Mouse (Mus musculus): ENCODE measurements at regions not wholly inside any gene's neighbourhood (a gene's known extent, or its start where the extent isn't known, plus 50 kb on each side); places are given as distances from the start of the nearest gene placed in this dataset.

GRCm38 (mm10) chr16:93486646-93487550 lies 117.0 kb downstream of the Setd4 start:
- no peaks in the 10 kb centered on the region for H3K36me3 ChIP-seq
- 54% methylated on average over 26 of the region's 26 CpGs for WGBS
- H3K4me1 ChIP-seq: peaks cover 11% of the 10 kb centered on the region; the same call in 1 of the 2 replicates
- H3K4me2 ChIP-seq (replicated peaks): peak overlapping the region; percentile 41
- H3K27ac ChIP-seq: no peak overlapping the region
- no peaks in the 10 kb centered on the region for H3K27me3 ChIP-seq
- 0 out of 2 replicates have a peak, but pooled peaks cover 9% of the 10 kb centered on the region for H3K9me3 ChIP-seq
- no peak for ATAC-seq (ENCODE audit: low FRiP score, low read depth)
- H3K4me3 ChIP-seq: no peak overlapping the region
- 0 out of 2 replicates have a peak overlapping the region, but pooled peaks have one; percentile 43 for H3K9ac ChIP-seq

- H3K4me2 ChIP-seq (replicated peaks): no peak overlapping the region
- 0 out of 2 replicates have a peak, but pooled peaks cover 3% of the 10 kb centered on the region for H3K27me3 ChIP-seq
- H3K9me3 ChIP-seq: peaks cover 19% of the 10 kb centered on the region
- WGBS: 78% methylated on average over 6 of the region's 6 CpGs
- no peak overlapping the region for H3K4me3 ChIP-seq
- no peak for ATAC-seq (ENCODE audit: low FRiP score, low read depth)
- no peak overlapping the region for H3K27ac ChIP-seq
- peaks cover 7% of the 10 kb centered on the region for H3K4me1 ChIP-seq
- H3K36me3 ChIP-seq: no peaks in the 10 kb centered on the region
- no peak overlapping the region for H3K9ac ChIP-seq
Observed at GRCm38 (mm10) chr16:93469957-93470356, 133.9 kb downstream of the Setd4 start.

DNA sequence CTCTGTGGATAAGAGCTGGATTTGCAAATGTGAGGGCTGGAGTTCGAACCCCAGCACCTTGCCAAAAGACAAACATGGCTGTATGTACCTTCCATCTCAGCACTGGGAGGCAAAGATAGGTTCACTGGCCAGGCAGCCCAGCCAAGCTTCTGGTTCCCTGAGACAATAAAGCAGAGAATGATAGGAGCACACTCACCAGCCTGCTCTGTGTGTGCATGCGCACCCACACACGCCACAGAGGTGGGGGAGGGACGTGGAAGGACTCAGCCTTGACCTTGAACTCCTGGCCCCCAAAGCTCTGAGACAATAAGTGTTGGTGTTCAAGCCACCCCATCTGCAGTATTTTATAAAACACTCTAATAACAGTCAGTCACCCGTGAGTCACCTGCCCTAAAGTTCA lies 138.1 kb downstream of the Setd4 start:
- no peaks in the 10 kb centered on the region for H3K9me3 ChIP-seq
- no peak overlapping the region for H3K27ac ChIP-seq
- no peak for ATAC-seq (ENCODE audit: low FRiP score, low read depth)
- WGBS: 80% methylated on average over 5 of the region's 5 CpGs
- H3K9ac ChIP-seq: no peak overlapping the region
- no peaks in the 10 kb centered on the region for H3K36me3 ChIP-seq
- H3K4me2 ChIP-seq (replicated peaks): no peak overlapping the region
- H3K4me3 ChIP-seq: no peak overlapping the region
- 0 out of 2 replicates have a peak, but pooled peaks cover 13% of the 10 kb centered on the region for H3K27me3 ChIP-seq
- peaks cover 27% of the 10 kb centered on the region for H3K4me1 ChIP-seq

GRCm38 (mm10) chr16:93464898-93465297 lies 139.0 kb downstream of the Setd4 start:
- 0 out of 2 replicates have a peak, but pooled peaks cover 18% of the 10 kb centered on the region for H3K27me3 ChIP-seq
- H3K4me2 ChIP-seq (replicated peaks): no peak overlapping the region
- peaks cover 27% of the 10 kb centered on the region for H3K4me1 ChIP-seq
- no peaks in the 10 kb centered on the region for H3K36me3 ChIP-seq
- H3K9me3 ChIP-seq: no peaks in the 10 kb centered on the region
- WGBS: 7% methylated on average over 2 of the region's 2 CpGs
- H3K27ac ChIP-seq: no peak overlapping the region
- ATAC-seq (ENCODE audit: low FRiP score, low read depth): 0 out of 2 replicates have a peak, but pooled peaks have one; percentile 5
- H3K4me3 ChIP-seq: no peak overlapping the region
- H3K9ac ChIP-seq: no peak overlapping the region

DNA sequence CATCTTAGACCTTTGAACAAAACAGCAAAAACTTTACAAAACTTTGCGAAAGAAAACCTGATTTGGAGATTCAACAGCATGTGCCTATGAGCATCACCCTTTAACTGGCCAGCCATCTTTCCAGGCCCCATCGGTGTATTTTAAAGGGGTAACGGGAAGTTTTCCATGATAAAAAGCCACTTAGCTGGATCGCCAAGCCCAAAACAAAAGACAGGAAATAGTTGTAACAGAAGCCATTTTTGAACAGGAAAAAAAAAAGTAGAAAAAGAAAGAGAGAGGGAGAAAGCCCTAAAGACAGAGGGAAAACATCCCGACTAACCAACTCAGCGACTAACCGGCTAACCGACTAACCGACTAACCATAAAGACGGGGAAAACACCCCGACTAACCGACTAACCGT lies 140.5 kb downstream of the Setd4 start:
- WGBS: 77% methylated on average over 13 of the region's 13 CpGs

GRCm38 (mm10) chr16:93462286-93462610 lies 141.6 kb downstream of the Setd4 start:
- no peaks in the 10 kb centered on the region for H3K9me3 ChIP-seq
- 10% methylated on average over 8 of the region's 8 CpGs for WGBS
- H3K36me3 ChIP-seq: no peaks in the 10 kb centered on the region
- no peak for ATAC-seq (ENCODE audit: low FRiP score, low read depth)
- H3K27ac ChIP-seq: no peak overlapping the region
- H3K4me2 ChIP-seq (replicated peaks): no peak overlapping the region
- H3K9ac ChIP-seq: no peak overlapping the region
- H3K4me3 ChIP-seq: no peak overlapping the region
- H3K4me1 ChIP-seq: peaks cover 41% of the 10 kb centered on the region
- 0 out of 2 replicates have a peak, but pooled peaks cover 18% of the 10 kb centered on the region for H3K27me3 ChIP-seq

More for the DNA sequence above, 140.5 kb downstream of the Setd4 start:
- peaks cover 40% of the 10 kb centered on the region for H3K4me1 ChIP-seq
- no peak overlapping the region for H3K4me3 ChIP-seq
- ATAC-seq (ENCODE audit: low FRiP score, low read depth): no peak
- no peaks in the 10 kb centered on the region for H3K36me3 ChIP-seq
- H3K4me2 ChIP-seq (replicated peaks): no peak overlapping the region
- H3K27me3 ChIP-seq: 0 out of 2 replicates have a peak, but pooled peaks cover 18% of the 10 kb centered on the region
- H3K27ac ChIP-seq: no peak overlapping the region
- H3K9ac ChIP-seq: no peak overlapping the region
- H3K9me3 ChIP-seq: no peaks in the 10 kb centered on the region

GRCm38 (mm10) chr16:93461406-93462285 lies 142.2 kb downstream of the Setd4 start:
- 63% methylated on average over 27 of the region's 27 CpGs for WGBS
- Histone ChIP-seq H3K36me3 (no peaks in the 10 kb centered on the region), H3K9me3 (no peaks in the 10 kb centered on the region), H3K9ac (no peak overlapping the region), H3K27ac (no peak overlapping the region), H3K4me1 (peaks cover 46% of the 10 kb centered on the region), H3K4me3 (no peak overlapping the region), H3K4me2 (replicated peaks) (no peak overlapping the region), H3K27me3 (0 out of 2 replicates have a peak, but pooled peaks cover 14% of the 10 kb centered on the region)
- no peak for ATAC-seq (ENCODE audit: low FRiP score, low read depth)

GRCm38 (mm10) chr16:93459497-93460240 lies 144.2 kb downstream of the Setd4 start:
- Histone ChIP-seq H3K27me3 (0 out of 2 replicates have a peak, but pooled peaks cover 14% of the 10 kb centered on the region), H3K4me3 (no peak overlapping the region), H3K4me2 (replicated peaks) (no peak overlapping the region), H3K4me1 (peaks cover 41% of the 10 kb centered on the region), H3K27ac (0 out of 2 replicates have a peak overlapping the region, but pooled peaks have one; percentile 22), H3K36me3 (no peaks in the 10 kb centered on the region), H3K9ac (no peak overlapping the region; the same call in 1 of the 2 replicates), H3K9me3 (no peaks in the 10 kb centered on the region)
- peak; percentile 26; the same call in 1 of the 2 replicates for ATAC-seq (ENCODE audit: low FRiP score, low read depth)
- 55% methylated on average over 12 of the region's 12 CpGs for WGBS

- Histone ChIP-seq H3K9me3 (no peaks in the 10 kb centered on the region), H3K4me2 (replicated peaks) (0 out of 2 replicates have a peak overlapping the region, but pooled peaks have one; percentile 31), H3K27ac (peak overlapping the region; percentile 22; the same call in 1 of the 2 replicates), H3K4me3 (no peak overlapping the region), H3K36me3 (no peaks in the 10 kb centered on the region), H3K4me1 (peaks cover 40% of the 10 kb centered on the region), H3K9ac (no peak overlapping the region; the same call in 1 of the 2 replicates), H3K27me3 (0 out of 2 replicates have a peak, but pooled peaks cover 14% of the 10 kb centered on the region)
- WGBS: 46% methylated on average over 25 of the region's 25 CpGs
- peak; percentile 17; the same call in 1 of the 2 replicates for ATAC-seq (ENCODE audit: low FRiP score, low read depth)
Observed at GRCm38 (mm10) chr16:93458598-93459496, 145.0 kb downstream of the Setd4 start.

DNA sequence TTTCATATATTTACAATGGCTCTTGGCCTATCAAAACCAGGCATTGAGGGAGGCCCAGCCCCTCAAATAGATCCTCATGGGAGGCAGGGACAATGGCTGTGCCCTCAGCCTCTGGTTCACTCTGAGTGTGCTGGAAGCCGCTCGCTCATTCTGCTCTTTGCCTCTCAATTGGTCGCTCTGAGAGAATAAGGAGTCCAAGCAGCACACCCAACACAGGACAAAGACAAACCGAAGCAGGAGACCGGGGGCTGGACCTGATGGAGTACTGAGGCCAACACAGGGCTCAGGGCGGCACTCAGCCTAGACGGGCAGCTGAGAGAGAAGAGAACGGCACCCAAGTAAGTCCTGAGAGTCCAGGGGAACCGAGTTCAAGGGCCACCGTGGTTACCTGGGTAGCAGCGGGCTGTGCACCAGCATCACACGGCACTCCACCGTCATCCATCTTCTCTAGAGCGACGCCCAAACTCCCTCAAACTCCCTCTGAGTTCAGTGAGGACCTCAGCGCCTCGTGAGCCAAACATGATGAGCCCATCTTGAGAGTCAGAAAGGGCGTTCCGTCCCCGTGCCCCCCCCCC lies 145.8 kb downstream of the Setd4 start:
- Histone ChIP-seq H3K4me2 (replicated peaks) (no peak overlapping the region), H3K9ac (no peak overlapping the region), H3K4me1 (peaks cover 44% of the 10 kb centered on the region), H3K36me3 (no peaks in the 10 kb centered on the region), H3K27ac (no peak overlapping the region), H3K9me3 (no peaks in the 10 kb centered on the region), H3K27me3 (0 out of 2 replicates have a peak, but pooled peaks cover 16% of the 10 kb centered on the region), H3K4me3 (no peak overlapping the region)
- no peak for ATAC-seq (ENCODE audit: low FRiP score, low read depth)
- WGBS: 86% methylated on average over 20 of the region's 20 CpGs
